Mouse (Mus musculus) embryo, embryonic 10 days (tissue): ENCODE measurements around the gene Wnt4.

Experiments used
- DNase-seq: peaks from one replicate; pipeline ENCODE4 v3.0.0-alpha.2; 2015; ENCODE audit warnings: low spot score

Wnt4 gene

GRCm38 (mm10) chr4:137277166-137277513, at the start of gene Wnt4:
Gene Wnt4, plus strand, starts transcription at chr4:137277489.
- peak; percentile 67 for DNase-seq

GRCm38 (mm10) chr4:137228566-137229115, 48.6 kb upstream of the Wnt4 start:
- no peak for DNase-seq

- DNase-seq, result no peak
Observed at GRCm38 (mm10) chr4:137231494-137232470, 45.5 kb upstream of the Wnt4 start.

- DNase-seq, result no peak
Observed at GRCm38 (mm10) chr4:137233632-137234031, 43.7 kb upstream of the Wnt4 start.

- DNase-seq, result no peak
Observed at GRCm38 (mm10) chr4:137234444-137234843, 42.8 kb upstream of the Wnt4 start.

- DNase-seq, result no peak
Observed at GRCm38 (mm10) chr4:137235368-137235767, 41.9 kb upstream of the Wnt4 start.

GRCm38 (mm10) chr4:137244883-137245282, 32.4 kb upstream of the Wnt4 start:
- DNase-seq, result no peak

GRCm38 (mm10) chr4:137250333-137250732, 27.0 kb upstream of the Wnt4 start:
- DNase-seq, result no peak

- DNase-seq, result no peak
Observed at GRCm38 (mm10) chr4:137250849-137251248, 26.4 kb upstream of the Wnt4 start.

- no peak for DNase-seq
Observed at GRCm38 (mm10) chr4:137253601-137254000, 23.7 kb upstream of the Wnt4 start.

- no peak for DNase-seq
Observed at GRCm38 (mm10) chr4:137254206-137254976, 22.9 kb upstream of the Wnt4 start.

GRCm38 (mm10) chr4:137255568-137255967, 21.7 kb upstream of the Wnt4 start:
- DNase-seq, result no peak

GRCm38 (mm10) chr4:137261826-137262225, 15.5 kb upstream of the Wnt4 start:
- no peak for DNase-seq

- DNase-seq, result no peak
Observed at GRCm38 (mm10) chr4:137264066-137264465, 13.2 kb upstream of the Wnt4 start.

GRCm38 (mm10) chr4:137265116-137265515, 12.2 kb upstream of the Wnt4 start:
- no peak for DNase-seq

- no peak for DNase-seq
Observed at GRCm38 (mm10) chr4:137268541-137268940, 8.7 kb upstream of the Wnt4 start.

GRCm38 (mm10) chr4:137271856-137272255, 5.4 kb upstream of the Wnt4 start:
- DNase-seq, result no peak

GRCm38 (mm10) chr4:137274304-137274703, 3.0 kb upstream of the Wnt4 start:
- DNase-seq, result peak; percentile 35

- DNase-seq, result peak; percentile 34
Observed at GRCm38 (mm10) chr4:137276443-137277165, 685 bp upstream of the Wnt4 start.

- DNase-seq, result no peak
Observed at GRCm38 (mm10) chr4:137277600-137278143, 383 bp downstream of the Wnt4 start.

- peak; percentile 51 for DNase-seq
Observed at GRCm38 (mm10) chr4:137278144-137279040, 1.1 kb downstream of the Wnt4 start.
